Mouse (Mus musculus) cerebellum, postnatal 25 days (tissue): ENCODE data around the gene Stac3.

ENCODE experiments used
- DNase-seq, 2 experiments: peaks; one replicate each; pipeline ENCODE4 v3.0.0; 2021; ENCODE audit warnings: mixed read lengths in 2 of 2

Stac3 gene

DNA sequence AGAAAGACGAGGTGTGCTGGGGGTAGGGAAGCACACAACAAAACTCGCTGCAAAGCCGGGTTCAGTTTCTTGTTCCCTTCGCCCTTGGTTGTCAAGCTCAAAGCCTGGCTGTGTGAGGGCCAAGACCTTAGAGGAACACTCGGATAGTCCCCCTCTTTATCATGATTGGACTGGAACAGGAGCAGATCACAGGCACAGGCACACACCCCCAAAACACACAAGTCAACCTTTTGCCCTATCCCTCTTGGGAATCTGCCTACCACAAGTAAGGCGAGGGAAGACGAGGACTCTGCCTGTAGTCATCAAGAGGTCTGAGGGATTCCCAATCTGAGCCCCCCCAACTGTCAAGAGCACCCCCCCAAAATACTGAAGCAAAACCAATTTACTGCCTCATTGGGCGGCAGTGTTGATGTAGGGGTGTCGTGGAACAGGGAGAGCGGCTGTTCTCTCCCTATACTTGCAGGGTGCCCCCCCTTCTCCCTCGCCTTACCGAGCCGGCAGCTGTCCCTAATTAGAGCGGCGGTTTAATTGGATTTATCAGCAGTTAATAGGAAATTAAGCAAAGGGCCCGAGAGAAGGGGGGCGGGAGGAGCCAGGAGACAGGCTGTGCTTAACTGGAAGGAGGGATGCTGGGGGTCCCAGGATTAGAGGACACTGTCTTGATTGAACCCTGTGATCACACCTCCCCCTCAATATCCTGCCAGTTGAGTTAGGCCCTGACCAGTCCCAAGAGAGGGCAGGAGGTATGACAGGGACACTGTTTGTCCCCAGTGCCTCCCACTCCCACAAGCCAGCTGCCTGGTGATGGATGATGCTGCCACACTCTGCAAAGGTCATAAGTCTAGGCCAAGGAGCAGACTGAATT is 8.6 kb downstream of the Stac3 start:
- DNase-seq: peak; percentile 49 to 63

- peak; percentile 46 to 55 for DNase-seq
These were observed 9.6 kb downstream of the Stac3 start for GRCm38 (mm10) chr10:127510895-127511617.

- peak; percentile 89 to 94 for DNase-seq
These were observed 10.3 kb downstream of the Stac3 start for GRCm38 (mm10) chr10:127511634-127512306.

- no peak for DNase-seq
These were observed 10.8 kb downstream of the Stac3 start for GRCm38 (mm10) chr10:127512307-127512666.

DNA sequence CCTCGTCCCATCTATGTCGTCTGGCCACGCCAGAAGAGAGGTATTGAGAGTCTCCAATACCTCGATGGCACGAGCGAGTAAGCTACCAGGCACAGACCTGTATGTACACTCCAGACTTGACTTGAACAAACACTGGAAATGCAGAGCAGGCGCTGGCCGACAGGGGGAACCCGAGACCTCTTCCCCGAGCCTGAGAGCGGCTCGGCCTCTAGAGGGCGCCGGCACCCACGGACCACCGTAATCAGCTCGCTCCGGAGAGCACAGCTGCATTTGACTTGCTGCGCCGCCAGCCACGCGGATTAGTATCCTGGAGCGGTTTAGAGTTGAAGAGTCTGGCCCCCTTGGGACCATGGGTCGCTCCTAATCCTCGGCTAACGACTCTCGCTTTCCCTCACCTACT is 11.3 kb downstream of the Stac3 start:
- DNase-seq: peak; percentile 96 to 98

DNA sequence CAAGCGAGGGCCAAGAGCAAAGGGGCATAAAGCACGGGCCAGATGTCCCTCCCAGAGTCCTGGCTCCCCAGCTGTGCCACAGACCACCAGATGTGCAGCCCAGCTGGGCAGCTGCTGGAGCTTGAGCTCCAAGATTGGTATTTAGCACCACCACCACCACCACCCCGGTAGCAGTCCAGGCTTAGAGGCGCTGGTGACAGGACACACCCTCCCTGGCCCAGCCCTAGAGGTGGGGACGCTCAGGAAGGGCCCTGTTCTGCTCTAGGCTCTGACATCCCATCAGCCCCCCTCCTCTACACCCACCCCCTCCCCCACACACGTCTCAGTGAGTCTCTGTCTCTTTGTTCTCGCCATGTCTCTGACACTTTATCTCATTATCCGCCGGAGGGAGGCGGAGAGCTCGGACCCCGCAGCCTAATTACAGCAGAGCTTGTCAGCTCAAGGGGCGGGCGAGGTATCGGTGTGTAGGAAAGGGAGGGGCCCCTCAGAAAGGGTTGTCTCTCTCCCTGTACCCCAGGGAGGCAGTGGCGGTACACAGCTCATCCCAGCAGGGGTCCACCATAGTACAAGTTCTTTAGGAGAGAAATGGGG is 12.1 kb downstream of the Stac3 start:
- DNase-seq: peak in 1 of 2 experiments; percentile 41

DNA sequence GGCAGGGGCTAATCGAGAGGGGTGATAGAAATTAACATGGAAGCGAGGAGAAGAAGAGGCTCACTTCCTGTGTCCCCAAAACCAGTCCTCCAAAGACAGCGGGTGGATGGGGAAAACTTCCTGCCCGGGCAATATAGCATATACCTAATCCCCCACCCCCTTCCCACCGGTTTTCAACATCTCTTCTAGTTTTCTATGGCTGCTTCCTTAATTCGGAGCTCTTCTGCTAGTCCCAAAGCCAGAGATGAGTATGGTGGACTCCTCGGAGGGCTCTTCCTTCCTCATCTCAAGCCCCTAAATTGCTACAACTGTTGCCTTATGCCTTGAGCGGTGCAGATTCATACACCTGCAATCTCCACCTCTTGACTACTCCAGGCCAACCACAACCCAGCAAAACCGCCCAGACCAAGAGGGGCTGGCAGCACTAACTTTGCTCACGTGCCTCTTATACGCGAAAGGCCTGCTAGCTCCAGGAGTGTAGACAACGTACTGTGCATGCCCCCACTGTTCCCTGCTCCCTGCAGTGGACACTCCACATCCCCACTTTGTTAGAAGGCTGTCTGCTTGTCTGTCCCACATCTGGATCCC is 12.7 kb downstream of the Stac3 start:
- DNase-seq: no peak

DNA sequence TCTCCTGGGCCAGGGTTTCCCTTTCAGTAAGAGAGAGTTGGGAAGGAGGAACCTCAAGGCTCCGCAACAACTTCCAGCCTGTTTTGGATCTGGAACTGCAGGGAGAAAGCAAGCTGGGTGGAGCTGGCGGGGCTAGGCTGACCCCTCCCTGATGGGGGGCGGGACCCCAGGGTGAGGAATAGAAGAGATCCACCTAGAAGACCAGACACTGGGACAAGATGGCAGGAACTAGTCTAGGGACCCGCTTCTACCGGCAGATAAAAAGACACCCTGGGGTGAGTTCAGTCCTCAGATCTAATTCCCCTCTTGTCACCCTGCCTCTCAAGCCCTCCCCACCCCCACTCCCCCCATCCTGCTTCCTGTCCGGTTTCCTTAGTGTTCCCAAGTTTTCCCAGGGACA is 13.3 kb downstream of the Stac3 start, which contains the start of gene Ndufa4l2:
TSS of gene Ndufa4l2 (plus strand) at position 204 of the 400 bp plus-strand sequence.
- DNase-seq: no peak

DNA sequence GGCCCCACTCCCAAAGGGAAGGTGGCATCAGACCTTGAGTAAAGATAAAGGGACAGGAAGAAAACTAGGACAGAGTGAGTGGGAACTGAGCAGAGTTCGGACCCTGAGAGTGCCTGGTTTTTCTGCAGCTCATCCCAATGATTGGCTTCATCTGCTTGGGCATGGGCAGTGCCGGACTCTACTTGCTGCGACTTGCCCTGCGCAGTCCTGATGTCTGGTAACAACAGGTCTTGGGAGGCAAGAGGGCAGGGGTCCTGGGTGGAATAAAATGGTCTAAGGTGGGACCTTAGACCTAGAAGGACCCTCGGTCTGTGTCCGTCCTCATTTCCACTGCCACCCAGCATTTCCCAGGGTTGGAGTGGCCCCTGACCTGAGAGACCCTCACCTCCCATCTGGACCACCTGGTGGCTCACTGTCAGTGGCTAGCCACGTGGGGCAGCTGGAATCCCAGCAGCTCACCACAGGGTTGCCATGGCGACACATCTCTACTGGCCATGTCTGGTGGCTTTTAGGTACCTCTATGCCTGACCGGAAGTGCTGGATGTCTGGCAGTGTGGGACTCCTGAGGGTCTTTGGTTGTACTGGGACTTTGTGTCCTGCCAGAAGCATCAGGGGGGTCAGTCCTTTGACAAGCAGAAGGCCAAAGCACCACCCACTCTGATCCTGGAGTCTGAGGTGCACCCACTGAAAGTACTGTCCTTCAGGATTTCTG is 13.9 kb downstream of the Stac3 start:
- no peak for DNase-seq

- no peak for DNase-seq
These were observed 14.5 kb downstream of the Stac3 start for GRCm38 (mm10) chr10:127515983-127516459.

GRCm38 (mm10) chr10:127516576-127517260 is 15.2 kb downstream of the Stac3 start:
- no peak for DNase-seq

DNA sequence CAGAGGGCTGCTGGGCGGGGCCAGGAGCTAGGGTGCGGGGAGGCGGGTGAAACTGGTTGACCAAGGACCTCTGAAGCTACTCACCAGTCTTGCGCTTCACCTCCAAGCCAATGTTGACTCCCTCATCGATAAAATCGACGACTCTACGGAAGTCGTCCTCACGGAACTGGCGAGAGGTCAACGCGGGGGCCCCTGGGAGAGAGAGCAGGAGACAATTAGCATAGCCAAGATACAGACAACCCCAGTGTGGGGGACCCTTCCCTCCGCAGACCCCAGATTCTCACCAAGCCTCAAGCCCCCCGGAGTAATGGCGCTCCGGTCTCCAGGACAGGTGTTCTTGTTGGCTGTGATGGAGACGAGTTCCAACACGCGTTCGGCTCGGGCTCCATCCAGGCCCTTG is 16.5 kb downstream of the Stac3 start:
- DNase-seq: no peak

DNA sequence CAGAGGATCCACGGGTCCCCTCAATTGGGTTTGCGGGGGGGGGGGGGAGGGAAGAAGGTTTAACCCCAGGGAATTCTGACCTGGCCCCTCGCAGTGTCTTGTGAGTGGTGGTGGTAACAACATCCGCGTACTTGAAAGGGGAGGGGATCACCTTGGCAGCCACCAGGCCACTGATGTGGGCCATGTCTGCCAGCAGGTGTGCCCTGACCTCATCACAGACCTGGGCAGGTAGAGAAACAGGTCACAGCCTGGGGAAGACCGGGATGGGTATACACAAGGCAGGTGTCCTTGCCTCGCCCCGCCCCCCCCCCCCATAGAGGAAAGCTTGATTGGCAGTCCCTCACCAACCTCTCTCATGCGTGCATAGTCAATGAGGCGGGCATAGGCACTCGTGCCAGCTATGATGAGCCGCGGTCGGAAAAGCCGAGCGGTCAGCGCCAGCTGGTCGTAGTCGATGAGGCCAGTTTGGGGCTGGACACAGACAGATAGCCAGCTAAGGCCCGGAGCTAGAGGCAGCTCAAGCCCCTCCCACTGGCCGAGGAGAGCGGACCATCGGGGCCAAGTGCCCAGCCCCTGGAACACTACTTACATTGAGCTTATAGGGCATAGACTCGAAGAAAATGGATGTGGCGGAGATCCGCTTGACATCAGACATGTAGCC is 17.7 kb downstream of the Stac3 start:
- peak in 1 of 2 experiments; percentile 50 for DNase-seq

GRCm38 (mm10) chr10:127519903-127520713 is 18.6 kb downstream of the Stac3 start:
- no peak for DNase-seq

DNA sequence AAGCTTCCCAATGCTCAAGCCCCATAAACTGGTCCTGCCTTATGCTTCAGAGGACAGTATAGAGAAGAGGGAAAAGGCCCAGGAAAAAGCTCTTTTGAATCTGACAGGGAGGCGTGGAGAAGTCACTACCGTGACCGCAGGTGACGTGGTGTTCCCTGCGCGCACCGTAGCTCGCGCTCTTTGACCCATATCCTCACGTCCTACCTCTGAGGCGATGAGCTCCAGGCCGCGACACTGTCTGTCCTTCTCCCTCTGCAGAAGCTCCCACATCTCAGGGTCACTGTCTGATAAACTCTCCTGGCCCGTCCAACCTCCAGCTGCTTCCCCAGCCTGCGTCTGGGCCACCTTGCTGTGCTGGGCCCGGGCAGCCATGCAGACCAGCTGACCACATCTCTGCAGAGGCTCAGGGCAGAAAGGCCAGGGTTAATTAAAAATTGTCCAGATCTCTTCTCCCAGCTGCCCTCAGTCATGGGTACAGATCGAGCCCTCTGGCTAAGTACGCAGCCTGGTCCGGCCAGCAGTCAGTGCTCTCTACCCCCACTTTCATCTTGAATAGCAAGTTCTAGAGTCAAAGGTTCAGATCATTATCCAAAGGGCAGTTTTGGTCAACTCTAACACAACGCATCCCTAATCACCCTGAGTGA is 19.4 kb downstream of the Stac3 start:
- DNase-seq: no peak

DNA sequence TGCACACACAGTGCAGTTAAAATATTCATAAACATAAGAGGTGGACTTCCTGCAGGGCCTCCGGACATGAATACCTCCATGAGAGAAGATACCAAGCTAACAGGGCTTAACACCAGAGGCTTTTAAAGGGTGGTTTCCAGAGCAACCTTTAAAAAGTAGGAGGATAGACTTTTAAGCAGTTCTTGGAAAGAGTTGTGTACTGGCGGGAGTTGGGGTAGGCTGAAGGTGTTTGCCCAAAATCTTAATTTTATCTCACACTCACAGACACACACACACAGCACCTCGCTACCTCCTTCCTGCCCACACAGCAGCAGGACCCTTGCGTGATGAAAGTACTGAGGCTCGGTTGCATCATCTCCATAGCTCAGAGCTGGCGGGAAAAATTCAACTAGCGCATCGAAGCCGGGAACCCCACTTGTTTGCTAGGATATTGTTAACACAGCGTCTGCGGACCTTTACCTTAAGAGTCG is 20.2 kb downstream of the Stac3 start:
- DNase-seq: no peak

GRCm38 (mm10) chr10:127522088-127522581 is 20.6 kb downstream of the Stac3 start, which contains the start of gene Shmt2:
Gene Shmt2 (minus strand): TSS chr10:127522444.
- DNase-seq: peak; percentile 86 to 90

DNA sequence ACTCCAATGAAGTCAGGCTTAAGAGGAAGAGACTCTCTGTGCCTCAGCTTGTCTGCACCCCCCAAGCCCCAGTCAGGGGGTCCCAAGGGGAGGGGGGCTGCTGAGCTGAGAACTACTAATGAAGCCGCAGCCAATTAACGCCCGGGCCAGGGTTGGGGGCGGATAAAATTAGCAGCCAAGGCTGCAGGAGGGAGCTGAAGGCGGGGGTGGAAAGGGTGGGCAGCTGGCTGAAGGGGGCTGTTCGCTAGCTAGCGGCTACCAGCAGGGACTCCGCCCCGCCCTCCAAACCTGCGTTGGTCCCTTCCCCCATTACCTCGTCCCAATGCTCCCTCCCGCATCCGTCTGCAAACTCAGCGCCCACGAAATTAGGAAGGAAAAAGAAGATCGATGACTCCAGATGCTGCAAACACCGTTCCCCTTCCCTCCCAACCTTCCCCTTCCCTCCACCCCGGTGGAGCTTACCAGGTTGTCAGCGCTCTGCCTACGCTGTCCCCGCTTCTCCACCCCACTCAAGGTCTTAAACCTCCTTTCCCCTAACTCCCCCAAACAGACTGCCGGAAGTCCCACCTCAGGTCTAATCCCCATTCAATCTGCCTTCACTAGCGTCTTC is 23.3 kb downstream of the Stac3 start:
- no peak for DNase-seq
